Mouse (Mus musculus): Measurements from ENCODE around the gene Zmynd8. TPM values are rescaled to one million over a fixed set of nuclear protein-coding genes. Genes with fewer than 3 reads are reported as not detected.
A peak's percentile ranks its signal among the peaks of the same experiment; 100 is the strongest.

The Zmynd8 gene
- total RNA-seq, 2 experiments from 2014 or later = 101 to 104 TPM

DNA sequence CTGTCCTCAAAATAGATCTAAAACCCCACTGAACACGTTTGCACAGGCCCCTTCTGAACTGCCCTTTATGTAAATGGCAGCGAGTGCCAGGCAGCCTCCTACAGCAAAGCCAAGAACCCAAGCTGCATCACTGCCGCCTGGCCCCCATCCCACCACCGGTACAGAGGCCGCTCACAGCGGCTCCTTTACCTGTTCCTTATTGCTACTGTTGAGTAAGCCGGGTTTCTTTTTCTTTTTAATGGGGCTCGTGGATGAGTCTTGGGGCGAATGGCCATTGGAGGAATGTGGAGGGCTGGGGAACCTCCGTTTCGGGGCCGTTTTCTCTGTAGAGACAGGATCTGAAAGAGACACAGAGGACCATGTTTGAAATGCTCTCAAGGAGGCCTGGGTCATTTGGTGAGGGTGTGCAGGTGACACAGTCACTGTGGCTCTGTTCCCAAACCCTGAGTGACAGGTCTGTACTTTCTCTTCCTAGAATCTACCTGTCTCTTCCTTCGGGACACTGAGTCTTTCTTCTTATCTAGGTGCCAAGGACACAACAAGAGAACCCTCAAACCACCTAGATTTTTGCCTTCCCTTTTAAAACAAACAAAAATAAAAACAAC, 46.9 kb downstream of the Zmynd8 start:
- DNase-seq (ENCODE audit: extremely low spot score in 1 of 2, low spot score in 2 of 2) = no peak
- intact Hi-C loops (cut with DNase I) = no loop called here

DNA sequence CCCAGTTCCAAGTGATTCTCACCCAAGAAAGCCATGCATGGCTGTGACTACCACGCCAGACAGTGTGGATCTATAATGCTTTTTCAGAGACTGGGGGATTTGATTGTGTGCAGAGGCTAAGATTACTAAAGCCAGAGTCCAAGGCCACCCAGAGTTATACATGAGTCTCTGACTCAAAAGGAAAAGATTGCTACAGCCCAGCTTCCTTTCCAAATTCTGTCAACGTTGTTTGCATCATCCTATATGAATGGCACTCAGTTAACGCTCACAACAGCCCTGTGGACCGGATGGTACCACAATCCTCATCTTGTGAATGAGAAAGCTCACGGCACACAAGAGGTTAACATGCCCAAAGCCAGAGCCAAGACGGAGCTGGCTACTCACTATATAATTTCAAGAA, 48.0 kb downstream of the Zmynd8 start:
- intact Hi-C loops (cut with DNase I) = no loop called here
- no peak for DNase-seq (ENCODE audit: extremely low spot score in 1 of 2, low spot score in 2 of 2)

DNA sequence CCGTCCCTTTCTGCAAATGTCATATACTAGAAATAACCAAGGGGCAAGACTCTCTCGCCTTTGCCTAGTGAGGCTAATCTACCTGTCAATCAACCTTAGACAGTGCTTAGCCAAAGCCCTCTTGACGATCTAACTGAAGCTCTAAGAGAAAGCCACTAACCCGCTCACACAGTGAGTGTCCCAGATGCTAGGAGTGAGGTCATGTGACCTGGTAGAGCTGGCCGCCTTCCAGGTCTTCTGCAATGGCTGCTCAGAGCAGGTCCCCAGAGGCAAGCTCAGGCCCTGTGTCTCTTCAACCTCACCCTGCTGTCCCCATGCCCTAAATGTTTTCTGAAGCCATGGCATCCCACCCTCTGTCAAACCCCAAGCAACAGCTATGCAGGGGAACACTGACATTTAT, 49.7 kb downstream of the Zmynd8 start:
- intact Hi-C loops (cut with DNase I) = no loop called here
- peak in 1 of 2 experiments; percentile 88 for DNase-seq (ENCODE audit: extremely low spot score in 1 of 2, low spot score in 2 of 2)

DNA sequence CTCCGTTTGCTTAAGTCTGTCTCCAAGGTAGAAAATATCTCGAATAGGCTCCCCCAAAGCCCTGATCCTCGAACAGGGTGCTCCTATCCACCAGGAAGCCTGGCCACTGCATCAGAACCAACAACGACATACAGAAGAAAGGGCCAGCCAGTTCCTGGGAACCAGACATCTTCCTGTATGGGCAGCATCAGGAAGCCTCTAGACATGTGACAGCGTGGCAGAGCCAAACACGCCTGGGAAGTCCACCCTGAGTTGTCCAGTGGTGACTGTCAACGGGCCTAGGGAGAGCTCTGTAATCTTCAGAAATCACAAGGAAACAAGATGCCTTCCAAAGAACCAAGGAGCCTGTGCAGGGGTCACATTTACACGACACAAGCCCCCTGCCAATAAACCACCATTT, 52.0 kb downstream of the Zmynd8 start:
- DNase-seq (ENCODE audit: extremely low spot score in 1 of 2, low spot score in 2 of 2) = no peak
- intact Hi-C loops (cut with DNase I) = no loop called here

DNA sequence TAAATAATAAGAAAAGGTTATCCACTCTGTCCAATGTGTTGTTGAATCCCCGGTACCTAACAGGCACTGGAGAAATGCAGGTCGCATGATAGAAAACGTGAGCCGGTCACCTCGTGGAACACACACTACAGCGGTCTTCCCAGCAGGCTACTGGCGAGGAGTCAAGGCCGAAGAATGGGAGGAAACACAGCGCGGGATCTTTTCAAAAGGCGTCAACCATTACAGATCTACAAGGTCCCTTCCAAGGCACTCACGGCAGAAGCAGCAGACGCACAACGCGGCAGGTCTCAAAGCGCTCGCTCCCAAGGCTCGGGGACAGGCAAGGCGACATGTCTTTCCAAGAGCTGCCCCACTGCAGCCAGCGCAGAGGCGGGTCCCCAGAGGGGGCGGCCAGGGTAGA, 53.3 kb downstream of the Zmynd8 start:
- intact Hi-C loops (cut with DNase I) = no loop called here
- DNase-seq (ENCODE audit: extremely low spot score in 1 of 2, low spot score in 2 of 2) = peak in 1 of 2 experiments; percentile 80

DNA sequence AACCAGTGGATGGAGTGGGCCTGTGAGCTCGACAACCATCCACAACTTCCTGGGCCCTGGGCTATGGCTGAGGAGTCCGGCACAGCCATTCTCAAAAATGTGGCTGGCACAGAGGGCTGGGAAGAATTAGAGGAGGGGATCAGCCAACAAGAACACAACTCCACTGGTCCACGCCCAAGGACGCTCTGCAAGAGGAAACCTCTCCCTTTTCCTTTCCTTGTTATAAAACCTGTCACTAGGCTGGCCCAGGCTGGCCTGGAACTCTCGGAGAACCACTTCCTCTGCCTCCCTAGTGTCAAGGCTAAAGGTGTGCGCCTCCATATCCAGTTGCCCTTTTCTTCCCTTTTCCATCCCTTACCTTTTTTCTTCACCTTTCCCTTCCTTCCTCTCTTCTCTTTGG, 55.5 kb downstream of the Zmynd8 start:
- intact Hi-C loops (cut with DNase I) = no loop called here

DNA sequence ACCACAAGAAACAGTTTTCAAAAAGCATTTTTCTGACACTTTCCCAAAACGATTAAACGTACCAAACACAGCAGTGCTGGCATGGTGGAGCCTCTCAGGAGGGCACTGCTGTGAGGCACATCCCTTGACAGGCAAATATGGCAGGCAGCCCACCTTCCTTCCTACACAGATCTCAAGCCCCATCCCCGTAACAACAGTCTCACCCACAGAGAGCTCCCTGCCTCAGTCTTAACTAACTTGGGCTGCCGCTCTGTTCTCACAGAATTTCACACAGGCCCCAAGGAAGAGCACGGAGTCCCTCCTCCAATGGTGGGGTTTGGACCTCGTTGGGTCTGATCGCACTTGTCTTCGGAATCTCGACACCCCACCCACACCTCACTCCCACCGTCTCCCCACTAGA, 56.6 kb downstream of the Zmynd8 start:
- no peak for DNase-seq (ENCODE audit: extremely low spot score in 1 of 2, low spot score in 2 of 2)
- intact Hi-C loops (cut with DNase I) = no loop called here

More for the DNA sequence above, 55.5 kb downstream of the Zmynd8 start:
- DNase-seq (ENCODE audit: extremely low spot score in 1 of 2, low spot score in 2 of 2) = no peak

- intact Hi-C loops (cut with DNase I) = no loop called here
- DNase-seq (ENCODE audit: extremely low spot score in 1 of 2, low spot score in 2 of 2) = no peak
Observed at GRCm38 (mm10) chr2:165841805-165842204, 57.0 kb downstream of the Zmynd8 start.

DNA sequence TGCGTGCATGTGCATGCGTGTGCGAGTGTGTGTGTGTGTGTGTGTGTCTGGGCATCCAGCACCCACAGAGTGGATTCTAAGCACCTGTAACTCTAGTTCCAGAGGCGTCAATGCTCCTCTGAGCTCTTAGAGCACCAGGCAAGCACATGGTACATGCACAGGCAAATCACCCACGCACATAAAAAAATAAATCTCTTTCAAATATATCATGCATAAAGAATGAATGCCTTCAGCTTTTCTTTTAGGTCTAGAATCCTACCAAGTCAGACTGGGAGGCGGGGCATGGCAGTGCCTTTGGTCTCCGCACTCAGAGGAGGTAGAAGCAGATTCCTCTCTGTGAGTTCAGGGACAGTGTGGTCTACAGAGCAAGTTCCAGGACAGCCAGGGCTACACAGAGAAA, 58.0 kb downstream of the Zmynd8 start:
- intact Hi-C loops (cut with DNase I) = no loop called here
- no peak for DNase-seq (ENCODE audit: extremely low spot score in 1 of 2, low spot score in 2 of 2)

DNA sequence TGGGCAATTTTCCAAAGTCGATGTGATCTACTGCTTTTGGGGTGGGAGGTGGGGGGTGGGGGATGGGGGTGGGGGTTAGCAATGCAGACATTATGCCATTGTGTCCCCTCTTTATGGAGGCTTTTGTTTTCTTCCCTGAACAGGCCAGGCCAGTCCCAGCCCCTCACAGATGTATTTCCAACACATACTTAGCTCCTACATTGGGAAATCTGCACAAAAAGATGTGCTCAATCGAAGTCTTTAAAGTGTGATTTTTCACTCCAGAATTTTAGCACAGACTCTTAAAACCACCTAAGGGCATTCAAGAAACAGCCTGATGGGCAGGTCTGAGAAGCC, 59.5 kb downstream of the Zmynd8 start:
- intact Hi-C loops (cut with DNase I) = no loop called here
- no peak for DNase-seq (ENCODE audit: extremely low spot score in 1 of 2, low spot score in 2 of 2)

GRCm38 (mm10) chr2:165838606-165839316, 60.1 kb downstream of the Zmynd8 start:
- intact Hi-C loops (cut with DNase I) = no loop called here
- DNase-seq (ENCODE audit: extremely low spot score in 1 of 2, low spot score in 2 of 2) = no peak

DNA sequence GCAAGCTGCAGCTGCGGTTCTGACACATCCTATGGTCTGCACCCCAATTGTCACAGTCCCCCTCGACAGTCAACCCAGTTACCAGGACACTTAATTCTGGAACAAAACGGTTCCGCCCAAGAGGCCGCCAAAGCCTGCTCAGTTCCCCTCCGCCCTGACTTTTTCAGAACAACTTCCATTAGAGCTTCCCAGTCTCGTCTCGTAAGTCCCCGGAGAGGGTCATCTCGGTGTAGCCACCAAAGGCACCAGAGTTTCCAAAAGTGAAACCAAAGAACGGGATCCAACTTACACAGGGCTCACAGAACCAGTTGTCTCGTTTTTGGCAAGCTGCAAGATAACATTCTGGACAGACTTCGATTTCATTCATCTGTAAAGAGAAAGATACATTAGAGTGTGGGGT, 64.2 kb downstream of the Zmynd8 start:
- intact Hi-C loops (cut with DNase I) = no loop called here
- DNase-seq (ENCODE audit: extremely low spot score in 1 of 2, low spot score in 2 of 2) = no peak

- intact Hi-C loops (cut with DNase I) = no loop called here
- DNase-seq (ENCODE audit: extremely low spot score in 1 of 2, low spot score in 2 of 2) = no peak
Observed at GRCm38 (mm10) chr2:165833468-165833867, 65.3 kb downstream of the Zmynd8 start.

DNA sequence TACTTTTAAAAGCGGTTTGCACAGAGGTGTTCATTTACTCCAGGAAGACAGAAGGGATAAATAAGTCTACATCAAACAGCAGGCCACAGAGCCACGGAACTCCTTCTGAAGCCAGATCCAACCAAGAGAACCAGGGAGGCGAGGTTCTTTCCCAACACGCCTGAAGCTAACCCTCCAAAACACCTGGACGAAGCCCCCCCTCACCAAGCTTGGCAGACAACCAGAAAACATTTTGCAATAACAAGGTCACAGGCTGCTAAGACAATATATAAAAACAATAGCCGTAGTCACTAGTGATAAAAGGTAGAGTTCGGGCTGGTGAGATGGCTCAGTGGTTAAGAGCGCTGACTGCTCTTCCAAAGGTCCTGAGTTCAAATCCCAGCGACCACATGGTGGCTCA, 66.1 kb downstream of the Zmynd8 start:
- no peak for DNase-seq (ENCODE audit: extremely low spot score in 1 of 2, low spot score in 2 of 2)
- intact Hi-C loops (cut with DNase I) = no loop called here

DNA sequence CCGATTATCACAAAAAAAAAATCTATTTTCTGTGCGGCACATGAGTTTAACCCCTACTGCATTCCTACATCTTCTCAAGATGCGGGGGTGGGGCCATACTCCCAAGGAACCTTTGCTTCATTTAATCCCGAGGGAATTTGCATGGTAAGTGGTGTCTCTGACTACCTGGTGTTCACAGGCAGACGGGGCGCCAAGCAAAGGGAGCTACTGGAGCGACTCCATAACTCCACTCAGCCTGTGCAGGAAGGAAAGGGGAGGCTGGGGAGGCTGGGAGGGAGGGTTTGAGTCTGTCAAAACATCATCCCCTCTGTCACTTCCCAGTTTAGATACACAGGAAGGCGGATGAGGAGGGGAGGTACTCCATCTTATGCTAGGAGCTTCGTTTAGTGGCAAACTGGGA, 66.5 kb downstream of the Zmynd8 start:
- DNase-seq (ENCODE audit: extremely low spot score in 1 of 2, low spot score in 2 of 2) = peak in 1 of 2 experiments; percentile 63
- intact Hi-C loops (cut with DNase I) = no loop called here

- intact Hi-C loops (cut with DNase I) = no loop called here
- no peak for DNase-seq (ENCODE audit: extremely low spot score in 1 of 2, low spot score in 2 of 2)
Observed at GRCm38 (mm10) chr2:165831637-165832289, 67.1 kb downstream of the Zmynd8 start.

- intact Hi-C loops (cut with DNase I) = loop anchor here (5.0 kb wide), 1 partner anchor 49 kb away; no protein-coding TSS in a partner anchor
- DNase-seq (ENCODE audit: extremely low spot score in 1 of 2, low spot score in 2 of 2) = no peak
Observed at GRCm38 (mm10) chr2:165828770-165829169, 70.0 kb downstream of the Zmynd8 start.

- intact Hi-C loops (cut with DNase I) = loop anchor here (5.0 kb wide), 1 partner anchor 51 kb away; no protein-coding TSS in a partner anchor
- DNase-seq (ENCODE audit: extremely low spot score in 1 of 2, low spot score in 2 of 2) = peak; percentile 80 to 86
Observed at GRCm38 (mm10) chr2:165825964-165826712, 72.7 kb downstream of the Zmynd8 start.

GRCm38 (mm10) chr2:165825261-165825900, 73.4 kb downstream of the Zmynd8 start:
- intact Hi-C loops (cut with DNase I) = loop anchor here (5.0 kb wide), 1 partner anchor 52 kb away; no protein-coding TSS in a partner anchor
- no peak for DNase-seq (ENCODE audit: extremely low spot score in 1 of 2, low spot score in 2 of 2)
